Mouse (Mus musculus) heart, embryonic 11.5 days (tissue): Measurements from ENCODE around the gene Aff4. TPM values are rescaled to one million over a fixed set of nuclear protein-coding genes. Genes with fewer than 3 reads are reported as not detected.

ENCODE experiments used
- ATAC-seq: fragments of 200-750 bp; cut with Nextera tagmentation; replicated peaks from 2 replicates; pipeline ENCODE4 v1.8.0; 2017; ENCODE audit warnings: moderate library complexity; ENCODE audit not compliant: insufficient number of reproducible peaks, low FRiP score, low TSS enrichment
- H3K27ac ChIP-seq: fragments of 300-500 bp; sonication (generic); 2 replicates; pipeline ENCODE4 v1.5.1; 2014; ENCODE audit warnings: mild to moderate bottlenecking, low read depth, low read length
- H3K27me3 ChIP-seq: fragments of 300-500 bp; sonication (generic); 2 replicates; pipeline ENCODE4 v1.6.1; 2014; ENCODE audit warnings: mild to moderate bottlenecking, low read length, mixed read lengths; ENCODE audit not compliant: control insufficient read depth, insufficient read depth
- H3K36me3 ChIP-seq: fragments of 300-500 bp; sonication (generic); 2 replicates; pipeline ENCODE4 v1.6.1; 2014; ENCODE audit warnings: mild to moderate bottlenecking, low read length, moderate library complexity, mixed read lengths; ENCODE audit not compliant: control insufficient read depth, insufficient read depth
- H3K4me1 ChIP-seq: fragments of 300-500 bp; sonication (generic); 2 replicates; pipeline ENCODE4 v1.6.1; 2014; ENCODE audit warnings: low read length; ENCODE audit not compliant: control insufficient read depth, insufficient read depth
- H3K4me2 ChIP-seq: fragments of 300-500 bp; sonication (generic); 2 replicates; pipeline ENCODE4 v1.6.1; 2014; ENCODE audit warnings: mild to moderate bottlenecking, moderate library complexity
- H3K4me3 ChIP-seq: fragments of 300-500 bp; sonication (generic); 2 replicates; pipeline ENCODE4 v1.5.1; 2014; ENCODE audit warnings: low read depth, low read length
- H3K9ac ChIP-seq: fragments of 300-500 bp; sonication (generic); 2 replicates; pipeline ENCODE4 v1.6.1; 2014; ENCODE audit warnings: mild to moderate bottlenecking, low read depth, low read length, moderate library complexity
- H3K9me3 ChIP-seq: fragments of 300-500 bp; sonication (generic); replicated peaks from 2 replicates; pipeline ENCODE4 v1.6.1; 2016; ENCODE audit warnings: low read length; ENCODE audit not compliant: control insufficient read depth
- WGBS: fragments of 180-500 bp; shearing (Covaris S2); extraction: QIAGEN DNeasy Blood & Tissue Kit; methylation state at CpG from one replicate; pipeline ENCODE4 v1.1.7; 2014; ENCODE audit not compliant: insufficient replicate concordance; 5-methylcytosine and 5-hydroxymethylcytosine counted together
- polyA plus RNA-seq: library from polyadenylated mRNA; unstranded; fragments of >200 nt; fragmentation: Nextera tagmentation; extraction: Ambion mirVana; gene quantifications from 2 replicates; pipeline ENCODE4 v1.2.1, GENCODE M21; 2014

The Aff4 gene
- polyA plus RNA-seq, result 29.3 and 54.4 TPM in 2 replicates

DNA sequence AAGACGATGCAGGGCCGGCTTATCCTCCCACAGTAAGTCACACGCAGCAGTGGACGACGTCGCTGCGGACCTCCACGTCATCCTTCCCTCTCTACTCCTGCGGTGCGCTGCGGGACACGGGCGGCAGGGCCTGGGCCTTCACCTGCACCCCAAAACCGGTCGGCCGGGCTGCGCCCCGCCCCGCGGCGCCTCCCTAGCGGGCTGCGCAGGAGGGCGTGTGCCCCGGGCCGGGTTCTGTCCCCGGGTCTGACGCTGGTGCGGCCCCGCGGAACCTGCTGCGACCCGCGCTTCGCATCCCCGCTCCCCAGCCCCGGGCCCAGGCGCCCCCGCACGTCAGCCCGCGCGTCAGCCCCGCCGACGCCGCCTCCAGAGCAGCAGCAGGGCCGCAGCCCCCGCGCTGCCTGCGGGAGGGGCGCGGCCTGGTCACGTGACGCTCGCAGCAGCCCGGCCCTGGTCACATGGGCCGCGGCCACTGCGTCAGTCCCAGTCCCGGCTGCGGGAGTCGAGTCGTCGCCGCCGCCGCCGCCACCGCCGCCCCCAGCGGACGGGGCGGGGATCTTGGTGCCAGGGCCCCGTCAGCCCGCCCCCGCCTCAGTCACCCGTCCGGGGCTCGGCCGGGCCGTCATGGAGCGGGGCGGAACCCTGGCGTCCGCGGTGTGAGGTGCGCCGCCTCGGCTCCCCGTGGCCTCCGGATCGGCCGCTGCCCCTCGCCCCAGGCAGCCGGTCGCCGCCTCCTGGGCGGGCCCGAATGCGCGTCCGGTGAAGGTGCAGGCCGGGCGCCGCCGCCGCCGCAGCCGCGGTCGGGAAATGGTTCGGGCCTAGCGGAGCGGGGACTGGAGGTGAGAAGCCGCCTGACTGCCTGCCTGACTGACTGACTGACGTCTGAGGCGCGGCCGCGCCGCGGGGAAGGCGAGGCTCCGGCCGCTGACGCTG, at the start of gene Aff4:
Aff4 (plus strand) TSS at position 543 of the 933 bp plus-strand sequence.
- Histone ChIP-seq H3K4me2 (peak within 1 kb of the TSS; percentile 91), H3K27ac (peak within 1 kb of the TSS; percentile 97), H3K9me3 (no peaks in the 10 kb centered on the region), H3K4me1 (peaks cover 3% of the 10 kb centered on the region; the same call in 1 of the 2 replicates), H3K36me3 (no peaks in the 10 kb centered on the region), H3K27me3 (no peaks in the 10 kb centered on the region), H3K9ac (peak within 1 kb of the TSS; percentile 86), H3K4me3 (peak within 1 kb of the TSS; percentile 72)
- ATAC-seq, result peak; percentile 93
- under 1% methylated on average over 92 of the region's 127 CpGs for WGBS

DNA sequence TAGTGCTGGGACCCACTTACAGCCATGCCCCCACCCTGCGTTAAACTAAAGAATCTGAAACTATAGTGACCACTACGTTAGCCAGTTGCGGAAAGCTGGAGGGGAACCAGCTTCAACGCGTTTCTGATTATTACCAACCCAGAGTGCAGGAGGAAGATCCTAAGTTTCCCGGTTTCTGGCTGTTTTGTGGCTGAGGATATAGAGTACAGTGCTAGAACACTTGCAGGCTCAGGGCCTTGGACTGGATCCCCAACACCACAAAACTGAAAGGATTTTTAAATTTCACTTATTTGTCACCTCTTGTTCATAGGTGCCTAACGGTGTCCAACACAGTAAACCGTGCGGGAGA, 49.5 kb upstream of the Aff4 start:
- no peaks in the 10 kb centered on the region; the same call in 1 of the 2 replicates for H3K36me3 ChIP-seq
- WGBS, result 53% methylated on average over 9 of the region's 9 CpGs
- peak overlapping the region; percentile 91 for H3K9ac ChIP-seq
- peak overlapping the region; percentile 73 for H3K4me2 ChIP-seq
- no peaks in the 10 kb centered on the region for H3K9me3 ChIP-seq
- no peaks in the 10 kb centered on the region for H3K27me3 ChIP-seq
- no peak for ATAC-seq
- peak overlapping the region; percentile 99 for H3K27ac ChIP-seq
- peaks cover 24% of the 10 kb centered on the region for H3K4me1 ChIP-seq
- H3K4me3 ChIP-seq, result peak overlapping the region; percentile 78

DNA sequence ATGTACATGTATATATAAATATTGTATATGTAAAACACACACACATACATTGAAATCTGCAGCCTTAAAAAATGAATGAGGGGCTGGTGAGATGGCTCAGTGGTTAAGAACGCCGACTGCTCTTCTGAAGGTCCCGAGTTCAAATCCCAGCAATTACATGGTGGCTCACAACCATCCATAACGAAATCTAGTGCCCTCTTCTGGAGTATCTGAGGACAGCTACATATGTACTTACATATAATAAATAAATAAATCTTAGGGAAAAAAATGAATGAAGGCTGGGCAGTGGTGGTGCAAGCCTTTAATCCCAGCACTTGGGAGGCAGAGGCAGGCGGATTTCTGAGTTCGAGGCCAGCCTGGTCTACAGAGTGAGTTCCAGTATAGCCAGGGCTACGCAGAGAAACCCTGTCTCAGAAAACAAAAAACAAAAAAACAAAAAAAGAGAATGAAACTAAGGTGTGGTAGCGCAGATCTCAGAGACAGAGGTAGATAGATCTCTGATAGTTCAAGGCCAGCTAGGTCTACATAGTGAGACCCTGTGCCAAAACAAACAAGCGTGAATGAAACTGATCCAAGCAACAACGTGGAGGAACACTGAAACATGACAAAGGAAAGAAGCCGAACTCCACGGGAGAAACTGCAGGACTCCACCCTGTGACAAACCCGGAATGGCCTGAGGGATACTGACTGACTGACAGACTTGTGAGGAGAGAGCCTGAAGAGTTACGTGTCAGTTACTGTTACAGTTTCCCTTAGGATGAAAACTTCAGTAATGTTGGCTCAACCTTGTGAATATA, 46.4 kb upstream of the Aff4 start:
- no peak overlapping the region for H3K9ac ChIP-seq
- H3K9me3 ChIP-seq, result no peaks in the 10 kb centered on the region
- no peaks in the 10 kb centered on the region for H3K27me3 ChIP-seq
- WGBS, result 83% methylated on average over 14 of the region's 14 CpGs
- no peak overlapping the region for H3K27ac ChIP-seq
- no peaks in the 10 kb centered on the region for H3K36me3 ChIP-seq
- no peak overlapping the region for H3K4me3 ChIP-seq
- ATAC-seq, result no peak
- peaks cover 23% of the 10 kb centered on the region for H3K4me1 ChIP-seq
- no peak overlapping the region for H3K4me2 ChIP-seq

DNA sequence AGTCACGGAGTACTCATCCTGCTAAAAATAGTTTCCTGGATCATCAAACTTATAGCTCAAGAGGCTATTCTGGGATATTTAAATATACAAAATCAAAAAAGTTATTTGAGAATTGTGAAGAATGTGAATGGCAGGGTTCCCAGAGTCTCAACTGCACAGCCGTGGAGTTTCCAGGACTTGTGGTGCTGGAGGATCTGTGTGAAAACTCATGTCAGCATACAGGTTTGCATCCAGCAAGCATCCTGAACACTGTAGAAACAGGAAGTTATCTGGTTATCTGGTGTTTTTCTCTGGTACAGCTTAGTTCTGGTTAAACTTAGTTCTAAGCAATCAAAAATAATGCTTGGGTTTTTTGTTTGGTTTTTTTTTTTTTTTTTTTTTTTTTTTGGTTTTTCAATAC, 43.7 kb upstream of the Aff4 start:
- no peak overlapping the region for H3K9ac ChIP-seq
- no peaks in the 10 kb centered on the region for H3K36me3 ChIP-seq
- H3K4me1 ChIP-seq, result peaks cover 19% of the 10 kb centered on the region
- WGBS, result 66% methylated on average over 2 of the region's 2 CpGs
- H3K4me3 ChIP-seq, result no peak overlapping the region
- no peak for ATAC-seq
- no peak overlapping the region for H3K27ac ChIP-seq
- H3K4me2 ChIP-seq, result no peak overlapping the region
- H3K9me3 ChIP-seq, result no peaks in the 10 kb centered on the region
- H3K27me3 ChIP-seq, result no peaks in the 10 kb centered on the region

DNA sequence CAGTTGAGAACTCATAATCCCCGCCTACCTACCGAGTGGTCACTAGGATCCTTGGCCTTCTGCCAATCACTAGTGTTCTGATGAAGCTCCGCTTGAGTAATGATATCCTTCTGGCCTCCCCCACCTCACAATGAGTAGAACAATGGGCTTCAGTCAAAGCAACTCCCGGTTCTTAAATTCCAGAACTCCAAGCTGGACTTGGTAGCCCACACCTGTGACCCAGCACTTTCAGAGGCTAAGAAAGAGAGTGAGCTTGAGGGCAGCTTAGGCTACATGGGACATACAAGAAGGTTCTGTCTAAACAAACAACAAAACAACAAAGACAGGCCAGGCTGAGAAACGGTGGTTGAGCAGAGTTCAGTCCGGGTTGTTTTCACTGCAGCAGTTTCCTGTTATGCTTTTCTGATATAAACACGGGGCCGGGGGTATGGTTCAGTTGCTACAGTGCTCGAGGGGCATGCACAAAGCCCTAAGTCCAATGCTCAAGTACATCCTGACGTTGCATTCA, 43.0 kb upstream of the Aff4 start:
- no peak overlapping the region for H3K4me2 ChIP-seq
- H3K4me3 ChIP-seq, result no peak overlapping the region
- WGBS, result 63% methylated on average over 10 of the region's 10 CpGs
- H3K9ac ChIP-seq, result no peak overlapping the region
- ATAC-seq, result peak; percentile 42
- peak overlapping the region; percentile 71 for H3K27ac ChIP-seq
- H3K9me3 ChIP-seq, result no peaks in the 10 kb centered on the region
- no peaks in the 10 kb centered on the region for H3K27me3 ChIP-seq
- no peaks in the 10 kb centered on the region for H3K36me3 ChIP-seq
- H3K4me1 ChIP-seq, result peaks cover 19% of the 10 kb centered on the region

DNA sequence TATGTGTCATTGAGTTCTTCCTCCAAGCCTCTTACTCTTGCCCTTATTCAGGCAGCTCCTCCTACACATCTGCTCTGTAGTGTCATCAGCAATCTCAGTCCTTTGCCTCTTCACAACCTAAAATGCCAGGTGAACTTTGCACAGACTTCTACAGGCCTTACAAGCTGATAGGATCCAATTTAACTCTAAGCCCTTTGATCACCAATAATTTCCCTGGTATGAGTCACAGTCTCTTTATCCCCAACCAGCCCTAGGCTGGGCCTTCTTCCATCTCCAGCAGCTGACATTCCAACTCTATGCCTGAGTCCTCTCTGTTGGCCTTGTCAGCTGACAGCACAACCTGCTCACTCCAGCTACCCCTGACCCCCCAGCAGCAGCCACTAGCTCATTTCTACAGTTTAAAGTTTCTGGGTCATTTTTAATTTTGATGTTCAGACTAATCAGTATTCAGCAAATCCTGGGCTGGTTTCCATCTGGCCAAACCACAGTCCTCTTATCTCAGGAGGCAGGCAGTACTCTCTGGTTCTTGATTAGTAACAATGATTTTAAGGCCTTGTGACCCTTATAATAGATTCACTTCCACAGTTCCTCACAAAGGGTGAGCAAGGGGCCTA, 42.3 kb upstream of the Aff4 start:
- H3K36me3 ChIP-seq, result no peaks in the 10 kb centered on the region
- H3K27ac ChIP-seq, result peak overlapping the region; percentile 71
- H3K9me3 ChIP-seq, result no peaks in the 10 kb centered on the region
- H3K4me1 ChIP-seq, result peaks cover 19% of the 10 kb centered on the region
- H3K4me3 ChIP-seq, result no peak overlapping the region
- H3K27me3 ChIP-seq, result no peaks in the 10 kb centered on the region
- ATAC-seq, result no peak
- H3K4me2 ChIP-seq, result no peak overlapping the region
- H3K9ac ChIP-seq, result peak overlapping the region; percentile 28; the same call in 1 of the 2 replicates

DNA sequence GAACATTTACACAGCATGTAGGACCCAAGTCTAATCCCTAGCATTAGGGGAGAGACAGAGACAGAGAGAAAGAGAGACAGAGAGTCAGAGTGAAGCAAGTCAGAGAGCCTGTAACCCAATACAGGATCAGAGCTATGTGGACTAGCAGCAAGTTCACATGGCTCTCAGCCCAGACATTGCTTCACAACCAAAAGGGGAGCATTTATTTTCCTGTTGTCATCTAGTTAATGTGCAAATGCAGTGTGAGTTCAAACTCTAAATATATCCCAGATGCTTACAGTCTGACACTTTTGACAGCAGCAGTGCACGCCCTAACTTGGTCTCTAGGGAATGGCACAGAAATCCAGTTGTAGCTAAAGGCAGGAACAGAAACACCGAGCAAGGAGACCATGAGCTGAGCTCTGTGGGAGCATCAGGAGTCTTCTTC, 41.7 kb upstream of the Aff4 start:
- Histone ChIP-seq H3K36me3 (no peaks in the 10 kb centered on the region), H3K4me3 (no peak overlapping the region), H3K9me3 (no peaks in the 10 kb centered on the region), H3K4me1 (peaks cover 19% of the 10 kb centered on the region), H3K27me3 (no peaks in the 10 kb centered on the region), H3K27ac (peak overlapping the region; percentile 71), H3K9ac (no peak overlapping the region; the same call in 1 of the 2 replicates), H3K4me2 (no peak overlapping the region)
- WGBS, result 31% methylated on average over 2 of the region's 2 CpGs
- no peak for ATAC-seq

DNA sequence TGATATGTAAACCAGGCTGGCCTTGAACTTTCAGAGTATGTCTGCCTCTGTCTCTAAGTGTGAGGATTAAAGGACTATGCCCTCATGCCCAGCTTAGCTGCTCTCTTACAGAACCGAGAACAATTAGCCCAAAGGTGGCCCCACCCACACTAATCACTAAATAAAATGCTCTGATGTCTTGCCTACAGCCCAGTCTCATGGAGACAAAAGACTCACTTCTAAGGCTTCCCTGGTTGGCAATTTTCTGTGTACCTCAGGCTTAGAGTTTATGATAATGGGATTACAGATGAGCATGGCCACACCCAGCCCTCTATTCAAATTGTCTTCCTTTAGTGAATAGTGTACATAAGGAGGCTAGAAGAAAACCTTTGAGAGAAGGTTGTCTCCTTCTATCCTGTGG, 39.2 kb upstream of the Aff4 start:
- WGBS, result 59% methylated on average over 1 of the region's 1 CpGs
- no peak overlapping the region for H3K27ac ChIP-seq

More for the DNA sequence above, 39.2 kb upstream of the Aff4 start:
- Histone ChIP-seq H3K9ac (no peak overlapping the region), H3K4me1 (peaks cover 19% of the 10 kb centered on the region), H3K9me3 (no peaks in the 10 kb centered on the region), H3K4me2 (no peak overlapping the region), H3K27me3 (no peaks in the 10 kb centered on the region), H3K4me3 (no peak overlapping the region), H3K36me3 (no peaks in the 10 kb centered on the region)
- no peak for ATAC-seq
